Mouse (Mus musculus) stomach, postnatal 0 days (tissue): ENCODE results near the gene Mphosph6.

ENCODE experiments used
- CTCF ChIP-seq: IDR thresholded peaks from 2 replicates; pipeline ENCODE4 v1.5.1; 2016; ENCODE audit warnings: antibody characterized with exemption, low read depth, mild to moderate bottlenecking, moderate library complexity
- EP300 ChIP-seq: optimal IDR thresholded peaks from 2 replicates; pipeline ENCODE3; 2016; ENCODE audit warnings: antibody characterized with exemption

DNA sequence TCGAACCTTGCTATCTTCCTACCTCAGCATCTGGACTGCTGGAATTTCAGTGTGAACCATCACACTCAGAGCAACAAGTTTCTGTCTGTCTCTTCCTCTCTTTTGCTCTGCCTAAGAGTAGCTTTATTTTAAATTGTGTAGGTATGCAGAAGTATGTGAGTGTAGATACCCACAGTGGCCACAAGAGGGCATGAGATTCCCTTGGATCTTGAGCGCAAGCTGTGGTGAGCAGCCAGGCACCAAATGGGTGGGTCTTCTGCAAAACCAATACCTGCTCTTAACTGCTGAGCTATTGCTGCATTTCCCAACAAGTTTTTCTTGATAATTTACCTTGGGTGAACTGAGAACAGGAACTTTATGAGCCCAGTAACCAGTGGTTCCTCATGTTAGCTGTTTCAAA lies 29.6 kb downstream of the Mphosph6 start:
- peak; percentile 82 for TF ChIP-seq CTCF
- no peak for TF ChIP-seq EP300
